Mouse (Mus musculus) stomach, embryonic 14.5 days (tissue): ENCODE results near the gene 4930512M02Rik. TPM values are rescaled to one million over a fixed set of nuclear protein-coding genes. Genes with fewer than 3 reads are reported as not detected.

Source experiments
- ATAC-seq: fragments of 200-750 bp; cut with Nextera tagmentation; 2 replicates; pipeline ENCODE4 v1.8.0; 2017; ENCODE audit warnings: low read depth, moderate TSS enrichment; ENCODE audit not compliant: insufficient number of reproducible peaks, insufficient read depth, low FRiP score
- H3K27ac ChIP-seq: fragments of 300-500 bp; sonication (generic); 2 replicates; pipeline ENCODE4 v1.5.1; 2014; ENCODE audit warnings: mild to moderate bottlenecking, low read length, moderate library complexity, mixed read lengths
- H3K27me3 ChIP-seq: fragments of 300-500 bp; sonication (generic); 2 replicates; pipeline ENCODE4 v1.6.1; 2014; ENCODE audit warnings: low read length, control low read depth, mixed read lengths; ENCODE audit not compliant: control insufficient read depth, insufficient read depth
- H3K36me3 ChIP-seq: fragments of 300-500 bp; sonication (generic); 2 replicates; pipeline ENCODE4 v1.6.1; 2014; ENCODE audit warnings: mild to moderate bottlenecking, control low read depth, low read length, moderate library complexity, mixed read lengths; ENCODE audit not compliant: control insufficient read depth, insufficient read depth
- H3K4me1 ChIP-seq: fragments of 300-500 bp; sonication (generic); 2 replicates; pipeline ENCODE4 v1.6.1; 2014; ENCODE audit warnings: low read length, control low read depth, mixed read lengths; ENCODE audit not compliant: control insufficient read depth, insufficient read depth
- H3K4me2 ChIP-seq: fragments of 300-500 bp; sonication (generic); replicated peaks from 2 replicates; pipeline ENCODE4 v1.6.1; 2014; ENCODE audit warnings: low read depth, low read length, control low read depth
- H3K4me3 ChIP-seq: fragments of 300-500 bp; sonication (generic); 2 replicates; pipeline ENCODE4 v1.5.1; 2014; ENCODE audit warnings: low read depth, low read length, control low read depth
- H3K9ac ChIP-seq: fragments of 300-500 bp; sonication (generic); replicated peaks from 2 replicates; pipeline ENCODE4 v1.6.1; 2014; ENCODE audit warnings: low read depth, mild to moderate bottlenecking, control low read depth, low read length, moderate library complexity, mixed read lengths
- H3K9me3 ChIP-seq: fragments of 300-500 bp; sonication (generic); 2 replicates; pipeline ENCODE4 v1.6.1; 2016; ENCODE audit warnings: low read depth, low read length, control low read depth; ENCODE audit not compliant: control insufficient read depth
- WGBS: fragments of 180-500 bp; shearing (Covaris S2); extraction: QIAGEN DNeasy Blood & Tissue Kit; methylation state at CpG from one replicate; pipeline ENCODE4 v1.1.7; 2014; 5-methylcytosine and 5-hydroxymethylcytosine counted together
- polyA plus RNA-seq: library from polyadenylated mRNA; unstranded; fragments of >200 nt; fragmentation: Nextera tagmentation; extraction: Ambion mirVana; gene quantifications from 2 replicates; pipeline ENCODE4 v1.2.1, GENCODE M21; 2014

The 4930512M02Rik gene
- polyA plus RNA-seq, 1 experiment from 2014 or later: not detected

DNA sequence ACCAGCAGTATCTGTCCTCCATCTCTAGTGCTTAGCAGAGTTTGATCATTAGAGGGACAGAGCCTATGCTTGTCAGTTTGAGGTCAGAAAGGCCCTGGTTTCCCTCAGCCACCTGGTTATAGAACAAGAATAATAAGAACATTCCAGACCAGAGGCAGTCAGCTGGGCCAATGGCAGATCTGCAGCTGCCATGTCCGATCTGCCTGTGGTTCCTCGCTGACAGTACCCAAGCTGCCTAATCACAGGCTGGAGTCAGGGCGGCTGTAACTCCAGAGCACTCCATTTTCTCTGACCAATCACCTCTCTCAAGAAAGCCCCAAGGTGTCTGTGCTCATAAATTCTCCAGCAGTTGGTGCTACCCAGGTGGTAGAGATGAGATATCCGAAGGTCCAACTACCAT lies 30.0 kb upstream of the 4930512M02Rik start:
- no peaks in the 10 kb centered on the region for H3K36me3 ChIP-seq
- H3K27me3 ChIP-seq: no peaks in the 10 kb centered on the region
- H3K4me1 ChIP-seq: 0 out of 2 replicates have a peak, but pooled peaks cover 4% of the 10 kb centered on the region
- H3K4me2 ChIP-seq: no peak overlapping the region
- no peaks in the 10 kb centered on the region for H3K9me3 ChIP-seq
- peak overlapping the region; percentile 21; the same call in 1 of the 2 replicates for H3K27ac ChIP-seq
- no peak for ATAC-seq
- H3K4me3 ChIP-seq: no peak overlapping the region
- WGBS: 67% methylated on average over 4 of the region's 4 CpGs
- H3K9ac ChIP-seq: no peak overlapping the region

DNA sequence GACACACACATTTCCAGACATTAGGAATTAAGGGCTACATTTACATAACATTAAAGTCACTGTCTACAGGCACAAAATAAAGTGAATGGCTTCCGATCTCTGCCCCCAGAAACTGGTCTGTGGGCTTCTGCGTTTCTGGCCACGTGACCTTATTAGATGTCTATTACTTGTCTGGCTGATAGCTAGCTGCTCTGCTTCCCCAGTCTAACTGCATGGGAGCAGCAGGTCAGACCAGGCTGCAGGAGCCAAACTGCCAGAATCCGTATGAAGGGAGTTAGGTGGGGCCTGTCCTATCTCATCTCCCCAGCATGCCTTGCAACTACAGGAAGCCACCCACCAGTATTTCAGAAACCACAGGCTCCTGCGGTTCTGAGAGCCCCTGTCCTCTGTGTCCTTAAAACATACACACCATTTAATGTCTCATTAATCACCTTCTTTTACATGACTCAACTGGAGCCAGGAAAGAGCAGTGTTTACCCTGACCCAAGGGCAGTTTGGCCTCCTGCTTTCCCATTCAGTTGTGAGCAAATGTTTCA lies 29.4 kb upstream of the 4930512M02Rik start:
- ATAC-seq: peak; percentile 80
- Histone ChIP-seq H3K27ac (no peak overlapping the region; the same call in 1 of the 2 replicates), H3K4me3 (no peak overlapping the region), H3K36me3 (no peaks in the 10 kb centered on the region), H3K9me3 (no peaks in the 10 kb centered on the region), H3K9ac (no peak overlapping the region), H3K4me2 (no peak overlapping the region), H3K4me1 (0 out of 2 replicates have a peak, but pooled peaks cover 4% of the 10 kb centered on the region), H3K27me3 (no peaks in the 10 kb centered on the region)
- WGBS: 30% methylated on average over 5 of the region's 5 CpGs

GRCm38 (mm10) chr11:11656388-11656787 lies 28.8 kb upstream of the 4930512M02Rik start:
- Histone ChIP-seq H3K36me3 (no peaks in the 10 kb centered on the region), H3K9me3 (no peaks in the 10 kb centered on the region), H3K4me2 (no peak overlapping the region), H3K4me1 (0 out of 2 replicates have a peak, but pooled peaks cover 4% of the 10 kb centered on the region), H3K27me3 (no peaks in the 10 kb centered on the region), H3K4me3 (no peak overlapping the region), H3K27ac (no peak overlapping the region), H3K9ac (no peak overlapping the region)
- 82% methylated on average over 3 of the region's 3 CpGs for WGBS
- no peak for ATAC-seq

DNA sequence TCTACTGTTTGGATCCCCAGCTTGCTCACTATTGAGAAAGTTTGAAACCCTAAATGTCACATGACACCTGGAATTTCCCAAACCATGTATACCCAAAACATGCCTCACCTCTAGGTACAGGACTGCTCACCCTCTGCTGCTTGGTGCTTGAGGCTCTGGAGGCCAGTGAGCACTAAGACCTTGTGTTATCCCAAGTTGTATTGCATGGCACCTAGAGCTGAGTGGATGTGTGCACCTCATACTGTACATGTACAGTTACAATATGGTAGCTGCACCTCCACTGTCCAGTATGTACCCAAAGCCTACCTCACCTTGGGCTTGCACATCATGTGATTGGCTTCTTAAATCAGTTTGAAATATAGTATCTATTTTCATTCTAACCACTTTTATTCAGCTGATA lies 16.7 kb upstream of the 4930512M02Rik start:
- Histone ChIP-seq H3K36me3 (no peaks in the 10 kb centered on the region), H3K9me3 (no peaks in the 10 kb centered on the region), H3K9ac (no peak overlapping the region), H3K27me3 (no peaks in the 10 kb centered on the region), H3K4me3 (no peak overlapping the region), H3K27ac (no peak overlapping the region), H3K4me2 (no peak overlapping the region), H3K4me1 (no peaks in the 10 kb centered on the region)
- ATAC-seq: no peak

- Histone ChIP-seq H3K27ac (no peak overlapping the region), H3K4me1 (no peaks in the 10 kb centered on the region), H3K9me3 (no peaks in the 10 kb centered on the region), H3K4me3 (no peak overlapping the region), H3K36me3 (no peaks in the 10 kb centered on the region), H3K9ac (no peak overlapping the region), H3K4me2 (no peak overlapping the region), H3K27me3 (no peaks in the 10 kb centered on the region)
- ATAC-seq: no peak
- 55% methylated on average over 4 of the region's 4 CpGs for WGBS
Observed at GRCm38 (mm10) chr11:11624073-11624705, 3.4 kb downstream of the 4930512M02Rik start.

DNA sequence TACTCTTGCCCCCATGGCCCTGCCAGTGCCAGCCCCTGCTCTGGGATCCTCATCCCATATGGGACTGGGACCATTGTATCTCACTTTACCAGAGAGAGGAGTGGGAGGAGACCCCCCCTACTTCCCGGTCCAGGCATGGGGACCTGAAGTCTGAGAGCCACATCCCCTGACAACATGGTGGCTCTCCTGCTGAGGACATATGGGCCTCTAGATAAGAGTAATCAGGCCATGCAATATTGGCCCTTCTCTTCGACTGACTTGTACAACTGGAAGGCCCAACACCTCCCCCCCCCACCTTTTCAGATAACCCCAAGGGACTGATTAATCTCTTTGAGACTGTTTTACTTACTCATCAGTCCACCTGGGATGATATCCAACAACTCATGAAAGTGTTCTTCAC lies 18.4 kb downstream of the 4930512M02Rik start:
- Histone ChIP-seq H3K27me3 (no peaks in the 10 kb centered on the region), H3K9me3 (peaks cover 9% of the 10 kb centered on the region), H3K4me2 (no peak overlapping the region), H3K36me3 (no peaks in the 10 kb centered on the region), H3K9ac (no peak overlapping the region), H3K4me3 (no peak overlapping the region), H3K27ac (no peak overlapping the region), H3K4me1 (no peaks in the 10 kb centered on the region)
- no peak for ATAC-seq
- 71% methylated on average over 2 of the region's 2 CpGs for WGBS

DNA sequence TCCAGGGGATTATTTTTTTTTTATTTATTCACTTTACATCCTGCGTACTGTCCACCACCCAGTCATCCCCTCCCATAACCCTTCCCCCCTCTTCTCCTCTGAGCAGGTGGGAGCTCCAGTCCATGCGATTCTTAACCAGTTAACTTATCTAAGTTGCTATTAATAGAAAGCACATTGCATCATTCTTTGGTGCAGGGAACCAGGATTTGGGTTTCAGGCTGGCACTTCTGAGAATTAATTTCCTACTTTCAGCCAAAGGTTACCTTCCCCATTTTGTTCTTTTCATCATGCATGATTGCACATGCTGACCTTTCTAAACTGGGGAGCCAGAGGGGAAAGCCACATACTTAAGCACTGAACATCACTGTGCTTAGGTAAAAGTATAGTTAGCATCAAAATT lies 40.3 kb downstream of the 4930512M02Rik start:
- Histone ChIP-seq H3K4me3 (no peak overlapping the region), H3K9ac (no peak overlapping the region), H3K27ac (no peak overlapping the region), H3K27me3 (no peaks in the 10 kb centered on the region), H3K4me2 (no peak overlapping the region), H3K36me3 (no peaks in the 10 kb centered on the region), H3K4me1 (no peaks in the 10 kb centered on the region), H3K9me3 (no peaks in the 10 kb centered on the region)
- 47% methylated on average over 2 of the region's 2 CpGs for WGBS
- no peak for ATAC-seq

DNA sequence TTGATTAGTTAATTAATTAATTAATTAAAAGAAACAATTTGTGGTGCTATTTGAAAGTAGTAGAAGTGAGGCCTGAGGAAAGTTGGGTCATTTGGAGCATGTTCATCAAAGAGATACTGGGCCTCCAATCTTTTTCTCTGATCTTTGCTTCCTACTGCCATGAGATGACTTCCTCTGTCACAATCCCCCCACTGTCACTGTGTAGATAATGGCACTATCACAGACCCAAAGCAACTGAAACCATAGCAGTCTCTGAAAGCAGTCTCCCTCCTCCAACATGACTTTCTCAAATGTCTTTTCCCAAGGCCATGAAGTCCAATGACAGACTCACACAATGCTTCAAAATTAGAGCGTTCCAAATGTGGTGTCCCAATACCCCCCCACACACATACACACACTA lies 41.2 kb downstream of the 4930512M02Rik start:
- Histone ChIP-seq H3K36me3 (no peaks in the 10 kb centered on the region), H3K4me1 (no peaks in the 10 kb centered on the region), H3K4me3 (no peak overlapping the region), H3K9me3 (no peaks in the 10 kb centered on the region), H3K27ac (no peak overlapping the region), H3K4me2 (no peak overlapping the region), H3K9ac (no peak overlapping the region), H3K27me3 (no peaks in the 10 kb centered on the region)
- WGBS: 100% methylated on average over 1 of the region's 1 CpGs
- no peak for ATAC-seq

DNA sequence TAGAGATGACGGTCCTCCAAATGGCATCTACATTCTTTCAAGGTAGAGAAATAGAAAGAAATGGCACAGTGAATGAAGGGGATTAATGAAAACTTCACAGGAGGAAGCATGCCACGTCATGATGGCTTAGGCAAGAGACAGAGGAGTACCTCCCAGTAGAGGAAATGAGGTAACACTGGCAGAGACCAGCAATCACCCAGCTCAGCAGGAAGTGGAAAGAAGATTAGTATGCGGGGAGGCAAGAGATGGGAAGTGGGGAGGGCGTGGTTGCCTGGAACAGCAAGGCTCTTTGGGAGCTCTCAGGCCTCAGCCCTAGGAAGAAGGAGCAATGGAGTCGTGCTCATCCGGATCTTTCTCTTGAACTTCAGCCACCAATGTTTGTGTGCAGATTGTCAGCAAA lies 53.9 kb downstream of the 4930512M02Rik start:
- no peaks in the 10 kb centered on the region for H3K27me3 ChIP-seq
- H3K4me1 ChIP-seq: no peaks in the 10 kb centered on the region
- no peak overlapping the region for H3K9ac ChIP-seq
- no peak for ATAC-seq
- no peak overlapping the region for H3K27ac ChIP-seq
- H3K36me3 ChIP-seq: no peaks in the 10 kb centered on the region
- H3K4me2 ChIP-seq: no peak overlapping the region
- 53% methylated on average over 6 of the region's 6 CpGs for WGBS
- no peak overlapping the region for H3K4me3 ChIP-seq
- H3K9me3 ChIP-seq: no peaks in the 10 kb centered on the region
